Mouse (Mus musculus) lung, postnatal 0 days (tissue): ENCODE data around the gene Kmt2e. TPM values are rescaled to one million over a fixed set of nuclear protein-coding genes. Genes with fewer than 3 reads are reported as not detected.

Source experiments
- ATAC-seq: fragments of 200-750 bp; cut with Nextera tagmentation; 2 replicates; pipeline ENCODE4 v1.8.0; 2017; ENCODE audit warnings: moderate library complexity
- DNase-seq: peaks from one replicate; pipeline ENCODE4 v3.0.0-alpha.2; 2016; ENCODE audit warnings: low spot score
- H3K27ac ChIP-seq: fragments of 300-500 bp; sonication (generic); 2 replicates; pipeline ENCODE4 v1.5.1; 2014; ENCODE audit warnings: antibody characterized with exemption, mild to moderate bottlenecking, low read length, mixed read lengths
- H3K27me3 ChIP-seq: fragments of 300-500 bp; sonication (generic); replicated peaks from 2 replicates; pipeline ENCODE4 v1.6.1; 2014; ENCODE audit warnings: low read length, mixed read lengths; ENCODE audit not compliant: insufficient read depth
- H3K36me3 ChIP-seq: fragments of 300-500 bp; sonication (generic); 2 replicates; pipeline ENCODE4 v1.6.1; 2014; ENCODE audit warnings: low read length, mixed read lengths; ENCODE audit not compliant: insufficient read depth
- H3K4me1 ChIP-seq: fragments of 300-500 bp; sonication (generic); 2 replicates; pipeline ENCODE4 v1.6.1; 2014; ENCODE audit warnings: antibody characterized with exemption, low read depth, low read length, mixed read lengths; ENCODE audit not compliant: insufficient read depth
- H3K4me2 ChIP-seq: fragments of 300-500 bp; sonication (generic); replicated peaks from 2 replicates; pipeline ENCODE4 v1.6.1; 2014; ENCODE audit warnings: low read depth, mild to moderate bottlenecking, low read length, moderate library complexity, mixed read lengths
- H3K4me3 ChIP-seq: fragments of 300-500 bp; sonication (generic); 2 replicates; pipeline ENCODE4 v1.5.1; 2014; ENCODE audit warnings: low read depth, low read length
- H3K9ac ChIP-seq: fragments of 300-500 bp; sonication (generic); replicated peaks from 2 replicates; pipeline ENCODE4 v1.6.1; 2014; ENCODE audit warnings: low read depth, mild to moderate bottlenecking
- H3K9me3 ChIP-seq: fragments of 300-500 bp; sonication (generic); 2 replicates; pipeline ENCODE4 v1.6.1; 2016; ENCODE audit warnings: low read length, mixed read lengths
- CTCF ChIP-seq: IDR thresholded peaks from 2 replicates; pipeline ENCODE4 v1.5.1; 2016; ENCODE audit warnings: antibody characterized with exemption, mild to moderate bottlenecking
- EP300 ChIP-seq: IDR thresholded peaks from 2 replicates; pipeline ENCODE4 v1.6.1; 2016; ENCODE audit warnings: antibody characterized with exemption, mild to moderate bottlenecking, control low read depth
- WGBS: fragments of 180-500 bp; shearing (Covaris S2); extraction: QIAGEN DNeasy Blood & Tissue Kit; methylation state at CpG from one replicate; pipeline ENCODE4 v1.1.7; 2014; 5-methylcytosine and 5-hydroxymethylcytosine counted together
- polyA plus RNA-seq: library from polyadenylated mRNA; unstranded; fragments of >200 nt; fragmentation: Nextera tagmentation; extraction: Ambion mirVana; gene quantifications from 2 replicates; pipeline ENCODE4 v1.2.1, GENCODE M21; 2015

The Kmt2e gene
- polyA plus RNA-seq, 1 experiment from 2014 or later = 97.3 TPM

DNA sequence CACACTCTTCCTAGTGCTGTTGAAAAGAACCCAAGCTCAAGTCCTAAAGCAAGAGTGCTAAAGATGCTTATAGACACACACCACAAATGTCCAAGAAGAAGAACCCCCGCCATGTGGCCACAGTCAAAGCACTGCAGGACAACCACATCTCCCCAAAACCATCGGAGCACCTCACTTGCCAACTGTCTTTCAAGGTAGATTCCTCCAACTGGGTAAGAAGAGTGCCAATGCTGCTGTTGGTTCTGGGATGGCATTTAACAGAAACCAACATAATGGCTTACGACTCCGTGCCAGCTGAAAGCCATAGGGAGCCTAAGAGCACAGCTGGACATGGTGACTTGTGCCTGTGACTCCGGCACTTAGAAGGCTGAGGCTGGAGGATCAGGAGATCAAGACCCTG lies 77.2 kb downstream of the Kmt2e start:
- Histone ChIP-seq H3K9ac (no peak overlapping the region), H3K36me3 (peaks cover 7% of the 10 kb centered on the region; the same call in 1 of the 2 replicates), H3K9me3 (no peaks in the 10 kb centered on the region), H3K27me3 (no peaks in the 10 kb centered on the region), H3K4me2 (no peak overlapping the region), H3K4me3 (no peak overlapping the region), H3K4me1 (no peaks in the 10 kb centered on the region), H3K27ac (no peak overlapping the region)
- DNase-seq (no peak), ATAC-seq (no peak)
- TF ChIP-seq EP300 = no peak
- TF ChIP-seq CTCF = no peak
- WGBS = 98% methylated on average over 5 of the region's 5 CpGs

DNA sequence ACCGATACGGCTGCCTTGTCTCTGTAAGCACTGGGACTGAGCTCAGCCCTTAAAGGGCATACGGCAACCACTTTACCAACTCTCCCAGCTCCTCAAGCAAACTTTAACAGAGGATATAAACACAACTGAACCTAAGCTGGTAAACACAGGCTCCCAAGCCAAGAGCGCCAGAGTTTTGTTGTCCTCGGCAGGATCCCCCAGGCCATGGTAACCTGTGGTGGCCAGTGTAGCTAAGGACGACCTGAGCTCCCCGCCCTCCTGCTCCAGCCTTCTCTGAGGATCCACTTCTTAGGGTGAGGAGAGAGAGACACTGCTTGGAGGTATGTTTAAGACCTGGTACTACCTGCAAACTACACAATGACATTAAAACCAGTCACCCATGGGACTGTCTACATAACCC lies 78.3 kb downstream of the Kmt2e start:
- H3K9ac ChIP-seq = no peak overlapping the region
- H3K27me3 ChIP-seq = no peaks in the 10 kb centered on the region
- no peak overlapping the region for H3K4me2 ChIP-seq
- 87% methylated on average over 7 of the region's 7 CpGs for WGBS
- DNase-seq (no peak), ATAC-seq (no peak)
- H3K27ac ChIP-seq = no peak overlapping the region
- H3K36me3 ChIP-seq = peaks cover 7% of the 10 kb centered on the region; the same call in 1 of the 2 replicates
- H3K9me3 ChIP-seq = no peaks in the 10 kb centered on the region
- no peak for TF ChIP-seq CTCF
- no peak for TF ChIP-seq EP300
- H3K4me1 ChIP-seq = no peaks in the 10 kb centered on the region
- no peak overlapping the region for H3K4me3 ChIP-seq

DNA sequence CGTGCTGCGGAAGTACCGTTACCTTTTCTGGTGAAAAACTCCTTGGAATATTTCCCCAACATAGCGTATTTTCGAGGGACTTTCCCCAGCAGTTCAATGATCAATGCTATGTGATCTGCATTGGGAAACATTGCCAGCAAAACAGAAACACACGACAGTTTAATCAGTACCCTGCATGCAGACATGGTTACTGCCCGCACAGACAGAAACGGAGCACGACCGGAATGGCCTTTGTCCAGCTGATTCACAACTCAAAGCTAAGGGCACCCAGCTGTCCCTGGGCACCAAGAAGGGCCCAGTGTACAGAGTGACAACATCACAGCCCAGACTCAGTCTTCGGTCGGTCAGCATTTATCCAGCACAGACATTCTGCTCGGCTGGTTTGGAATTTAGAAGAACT lies 79.2 kb downstream of the Kmt2e start:
- 93% methylated on average over 13 of the region's 13 CpGs for WGBS
- no peak overlapping the region for H3K27ac ChIP-seq
- H3K9me3 ChIP-seq = no peaks in the 10 kb centered on the region
- TF ChIP-seq EP300 (no peak), CTCF (no peak)
- H3K4me2 ChIP-seq = no peak overlapping the region
- no peaks in the 10 kb centered on the region for H3K4me1 ChIP-seq
- no peaks in the 10 kb centered on the region for H3K27me3 ChIP-seq
- H3K4me3 ChIP-seq = no peak overlapping the region
- H3K36me3 ChIP-seq = peaks cover 7% of the 10 kb centered on the region; the same call in 1 of the 2 replicates
- ATAC-seq (no peak), DNase-seq (no peak)
- no peak overlapping the region for H3K9ac ChIP-seq

DNA sequence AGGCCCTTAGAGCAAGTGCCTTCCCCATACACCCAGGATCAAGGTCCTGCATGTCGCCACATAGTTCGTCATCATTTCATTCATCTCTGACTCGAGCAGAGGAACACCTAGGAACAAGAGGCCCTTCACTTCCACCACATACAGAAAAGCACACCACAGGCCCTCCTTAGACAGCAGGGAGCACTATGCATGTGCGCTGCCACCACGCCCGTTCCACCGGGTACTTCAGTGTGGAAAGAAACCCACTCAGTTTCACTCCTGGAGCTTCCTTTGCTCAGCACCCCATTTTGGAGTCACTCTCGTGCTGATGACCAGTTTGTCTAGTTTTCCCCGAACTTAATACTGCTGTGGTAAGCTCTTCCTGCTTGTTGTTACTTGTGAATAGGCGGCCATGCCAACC lies 80.8 kb downstream of the Kmt2e start:
- H3K4me2 ChIP-seq = no peak overlapping the region
- no peak overlapping the region; the same call in 1 of the 2 replicates for H3K27ac ChIP-seq
- 75% methylated on average over 10 of the region's 10 CpGs for WGBS
- H3K4me1 ChIP-seq = no peaks in the 10 kb centered on the region
- H3K36me3 ChIP-seq = peaks cover 7% of the 10 kb centered on the region; the same call in 1 of the 2 replicates
- no peaks in the 10 kb centered on the region for H3K27me3 ChIP-seq
- ATAC-seq = peak; percentile 56
- TF ChIP-seq EP300 = no peak
- no peak for TF ChIP-seq CTCF
- H3K9ac ChIP-seq = no peak overlapping the region
- no peak overlapping the region for H3K4me3 ChIP-seq
- no peak for DNase-seq
- H3K9me3 ChIP-seq = no peaks in the 10 kb centered on the region

DNA sequence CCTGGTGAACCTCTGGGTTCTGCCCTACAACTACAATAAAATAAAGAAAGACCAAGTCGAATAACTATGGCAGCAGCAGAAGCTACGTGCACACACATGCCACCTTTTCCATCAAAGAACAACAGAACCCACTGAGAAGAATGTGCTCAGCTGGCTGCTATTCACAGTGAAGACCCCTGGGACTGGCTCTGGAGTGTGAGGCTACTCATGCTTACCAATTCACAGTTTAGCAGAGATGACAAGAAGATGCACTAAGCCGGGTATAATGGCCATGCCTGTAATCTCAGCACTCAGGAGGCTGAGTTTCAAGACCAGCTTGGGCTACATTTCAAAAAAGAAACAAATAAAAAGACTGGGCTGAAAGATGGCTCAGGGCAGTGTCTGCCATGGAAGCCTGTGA lies 82.7 kb downstream of the Kmt2e start:
- Histone ChIP-seq H3K36me3 (peaks cover 7% of the 10 kb centered on the region; the same call in 1 of the 2 replicates), H3K27ac (no peak overlapping the region), H3K4me2 (no peak overlapping the region), H3K9me3 (no peaks in the 10 kb centered on the region), H3K27me3 (no peaks in the 10 kb centered on the region), H3K4me1 (no peaks in the 10 kb centered on the region), H3K4me3 (no peak overlapping the region), H3K9ac (no peak overlapping the region)
- TF ChIP-seq EP300 = no peak
- no peak for TF ChIP-seq CTCF
- no peak for DNase-seq
- WGBS = 96% methylated on average over 3 of the region's 3 CpGs
- ATAC-seq = no peak

DNA sequence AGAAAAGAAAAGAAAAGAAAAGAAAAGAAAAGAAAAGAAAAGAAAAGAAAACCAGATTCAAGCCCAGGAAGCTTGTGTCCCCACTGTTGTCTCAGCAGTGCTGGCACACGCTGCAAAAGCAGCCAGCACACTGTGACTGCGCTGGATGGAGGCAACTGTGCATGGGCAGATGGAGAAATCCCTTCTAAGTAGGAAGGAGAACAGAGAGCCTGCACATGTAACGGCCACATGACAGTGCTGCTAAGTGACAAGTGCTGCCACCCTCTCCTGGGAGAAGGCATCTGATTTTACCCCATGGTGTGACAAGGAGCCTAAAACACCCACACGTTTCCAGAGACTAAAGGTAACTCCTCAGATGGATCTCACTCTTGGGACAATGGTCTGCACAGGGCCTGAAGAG lies 83.6 kb downstream of the Kmt2e start:
- Histone ChIP-seq H3K4me2 (no peak overlapping the region), H3K27me3 (no peaks in the 10 kb centered on the region), H3K4me1 (no peaks in the 10 kb centered on the region), H3K4me3 (no peak overlapping the region), H3K27ac (no peak overlapping the region), H3K36me3 (peaks cover 5% of the 10 kb centered on the region; the same call in 1 of the 2 replicates), H3K9ac (no peak overlapping the region), H3K9me3 (no peaks in the 10 kb centered on the region)
- 92% methylated on average over 4 of the region's 4 CpGs for WGBS
- no peak for TF ChIP-seq EP300
- no peak for TF ChIP-seq CTCF
- ATAC-seq (no peak), DNase-seq (no peak)

DNA sequence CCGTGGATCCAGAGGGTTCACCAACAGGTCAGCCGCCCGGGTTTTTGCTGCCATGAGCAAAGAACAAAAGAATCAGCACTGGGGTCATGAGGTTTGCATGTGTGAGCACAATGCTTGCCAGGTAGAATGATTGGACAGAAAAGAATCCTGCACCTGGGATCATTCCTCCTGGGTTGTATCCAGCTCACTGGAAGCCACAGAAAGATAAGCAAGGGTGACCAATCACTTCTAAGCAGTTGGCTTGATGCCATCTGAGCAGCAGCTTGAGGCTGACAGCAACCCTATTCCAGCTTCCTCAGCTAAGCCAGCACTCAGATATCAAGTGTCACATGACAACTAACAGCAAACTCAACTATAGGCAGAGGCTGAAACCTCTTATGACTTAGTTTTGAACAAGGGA lies 84.4 kb downstream of the Kmt2e start:
- WGBS = 27% methylated on average over 3 of the region's 3 CpGs
- H3K4me1 ChIP-seq = no peaks in the 10 kb centered on the region
- TF ChIP-seq EP300 (0 out of 2 replicates have a peak, but pooled peaks have one; percentile 22), CTCF (no peak)
- ATAC-seq (peak; percentile 70), DNase-seq (peak; percentile 73)
- no peaks in the 10 kb centered on the region; the same call in 1 of the 2 replicates for H3K36me3 ChIP-seq
- no peak overlapping the region for H3K4me3 ChIP-seq
- no peak overlapping the region for H3K27ac ChIP-seq
- no peaks in the 10 kb centered on the region for H3K9me3 ChIP-seq
- no peaks in the 10 kb centered on the region for H3K27me3 ChIP-seq
- H3K9ac ChIP-seq = no peak overlapping the region
- H3K4me2 ChIP-seq = no peak overlapping the region
